Mouse (Mus musculus): ENCODE data around the gene Sh3gl3.

- TF ChIP-seq CTCF (IDR thresholded peaks at IDR 0.05; ENCODE audit: low read depth): no peak
- no peak for TF ChIP-seq EP300 (IDR thresholded peaks at IDR 0.05; ENCODE audit: low read depth)
Observed at GRCm38 (mm10) chr7:82138196-82138595, 35.4 kb upstream of the Sh3gl3 start.
